Mouse (Mus musculus) frontal cortex, postnatal 14 days (tissue): ENCODE results near the gene H13.

Experiments used
- DNase-seq, 2 experiments: peaks; one replicate each; pipeline ENCODE4 v3.0.0; 2022; ENCODE audit warnings: low spot score in 2 of 2

H13 gene

DNA sequence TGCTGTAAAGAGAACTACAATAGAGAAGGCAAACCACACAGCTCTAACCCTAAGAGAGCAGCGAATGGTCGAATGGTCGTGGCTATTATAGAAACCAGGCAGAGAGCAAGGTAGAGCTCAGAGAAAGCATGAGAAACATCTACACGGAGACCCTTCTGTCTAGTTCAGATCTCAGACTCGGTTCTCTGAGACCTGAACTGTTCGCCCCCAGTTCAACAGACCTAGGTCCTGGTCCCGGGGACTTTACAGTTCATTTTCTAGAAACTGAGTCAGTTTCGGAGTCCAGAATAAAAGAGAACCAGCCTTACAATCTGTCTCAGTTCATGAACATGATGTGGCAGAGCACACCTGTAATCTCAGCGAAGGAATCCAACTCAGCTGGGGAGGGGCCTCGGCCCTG is 65.2 kb downstream of the H13 start:
- no peak for DNase-seq

DNA sequence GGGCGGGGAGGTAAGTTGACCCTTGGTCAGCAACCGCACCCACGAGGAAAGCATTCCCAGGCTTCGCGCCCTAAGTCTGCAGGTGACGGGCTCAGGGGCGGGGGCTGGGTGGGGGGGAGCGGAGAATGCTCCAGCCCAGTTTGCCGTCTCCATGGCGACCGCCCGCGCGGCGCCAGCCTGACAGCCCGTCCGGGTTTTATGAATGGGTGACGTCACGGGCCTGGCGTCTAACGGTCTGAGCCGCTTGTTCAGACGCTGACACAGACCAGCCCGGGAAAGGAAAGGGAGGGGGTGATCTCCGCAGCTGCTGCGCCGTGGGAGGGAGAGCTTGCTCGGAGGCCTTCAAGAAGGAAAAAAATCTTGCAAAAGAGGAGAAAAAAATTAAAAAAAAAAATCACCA is 65.7 kb downstream of the H13 start:
- DNase-seq = peak; percentile 90 to 91

DNA sequence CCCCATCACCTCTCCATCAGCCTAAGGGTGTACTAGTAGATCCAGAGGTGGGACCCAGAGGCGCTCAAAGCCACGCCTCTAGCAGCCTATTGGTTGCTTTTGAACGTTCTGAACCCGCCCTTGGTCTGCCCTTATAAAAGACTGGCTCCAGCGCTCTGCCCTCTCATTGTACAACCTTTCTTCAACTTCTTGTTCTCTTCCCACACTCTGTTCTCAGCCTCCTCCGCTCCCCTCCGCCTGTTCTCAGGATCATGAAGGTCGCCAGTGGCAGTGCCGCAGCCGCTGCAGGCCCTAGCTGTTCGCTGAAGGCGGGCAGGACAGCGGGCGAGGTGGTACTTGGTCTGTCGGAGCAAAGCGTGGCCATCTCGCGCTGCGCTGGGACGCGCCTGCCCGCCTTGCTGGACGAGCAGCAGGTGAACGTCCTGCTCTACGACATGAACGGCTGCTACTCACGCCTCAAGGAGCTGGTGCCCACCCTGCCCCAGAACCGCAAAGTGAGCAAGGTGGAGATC is 66.9 kb downstream of the H13 start, which contains the start of gene Id1:
TSS of gene Id1 (plus strand) at position 162 of the 512 bp plus-strand sequence.
- peak; percentile 56 to 57 for DNase-seq

DNA sequence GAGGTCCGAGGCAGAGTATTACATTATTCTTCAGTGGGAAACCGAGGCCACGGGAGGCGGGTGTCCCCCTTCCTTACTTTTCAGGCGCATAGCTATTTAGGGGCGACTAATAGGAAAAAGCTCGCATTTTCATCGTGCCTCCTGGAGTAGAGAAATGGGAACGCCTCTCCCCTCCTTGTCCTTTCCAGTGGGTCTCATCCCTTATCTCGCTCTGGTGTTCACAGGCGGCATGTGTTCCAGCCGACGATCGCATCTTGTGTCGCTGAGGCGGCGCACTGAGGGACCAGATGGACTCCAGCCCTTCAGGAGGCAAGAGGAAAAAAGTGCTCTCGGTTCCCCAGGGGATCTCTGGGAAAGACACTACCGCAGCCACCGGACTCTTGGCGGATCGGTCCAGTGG is 67.5 kb downstream of the H13 start:
- no peak for DNase-seq

DNA sequence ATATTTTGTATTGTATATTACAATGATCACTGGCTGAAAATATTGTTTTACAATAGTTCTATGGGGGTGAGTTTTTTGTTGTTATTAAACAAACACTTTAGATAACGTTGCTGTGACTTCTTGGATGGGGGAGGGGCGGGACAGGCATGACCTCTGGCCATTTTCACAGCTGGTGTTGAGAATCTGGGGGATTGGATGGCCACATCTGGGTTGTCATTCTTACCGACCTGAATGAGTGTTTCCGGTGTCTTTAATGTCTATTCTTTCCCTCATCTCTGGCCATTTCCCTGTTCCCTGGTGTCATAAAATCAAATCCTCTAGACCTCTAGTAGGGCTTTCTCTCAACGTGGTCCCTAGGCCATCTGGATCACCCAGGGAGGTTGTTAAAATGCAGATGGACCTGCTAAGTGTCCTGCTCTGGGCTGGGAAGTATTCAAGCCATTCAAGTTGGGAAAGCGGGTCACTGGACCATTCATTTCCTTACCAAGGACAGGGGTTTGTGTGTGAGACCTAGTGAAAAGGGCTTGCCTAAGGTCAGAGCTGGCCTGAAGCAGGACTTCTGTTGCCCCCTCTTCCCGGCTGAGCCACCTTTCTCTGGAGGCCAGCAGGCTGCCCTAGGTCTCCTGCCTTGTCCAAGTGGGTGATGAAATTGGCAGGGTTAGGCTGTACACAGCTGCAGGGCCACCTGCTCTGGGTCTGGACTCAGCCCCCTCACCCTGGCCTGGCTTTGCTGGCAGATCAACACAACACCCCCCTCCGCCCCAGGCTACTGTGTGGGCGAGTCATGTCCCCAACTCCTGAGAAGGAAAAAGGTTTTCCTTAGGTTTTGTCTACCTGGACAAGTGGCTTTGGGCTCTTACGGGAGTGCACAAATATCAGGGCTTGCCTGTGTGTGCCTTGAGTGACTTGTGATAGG is 68.3 kb downstream of the H13 start:
- no peak for DNase-seq

DNA sequence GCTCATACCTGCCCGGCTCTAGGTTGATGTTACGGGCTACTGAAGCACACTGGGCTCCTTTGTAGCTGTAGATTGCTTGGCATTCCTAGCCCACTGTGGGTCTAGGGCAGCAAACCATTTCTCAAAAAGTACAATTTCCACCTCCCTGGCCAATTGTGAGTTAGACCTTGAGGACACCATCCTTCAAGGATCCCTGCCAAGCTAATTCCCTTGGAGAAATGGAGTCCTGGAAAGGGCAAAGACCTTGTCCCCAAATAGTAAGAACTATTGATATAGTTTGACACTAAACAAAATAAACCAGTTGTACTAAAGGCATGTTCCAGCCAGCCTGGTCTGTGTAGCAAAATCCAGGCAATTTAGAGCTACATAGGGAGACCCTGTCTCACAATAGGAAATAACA is 69.1 kb downstream of the H13 start:
- DNase-seq = no peak

DNA sequence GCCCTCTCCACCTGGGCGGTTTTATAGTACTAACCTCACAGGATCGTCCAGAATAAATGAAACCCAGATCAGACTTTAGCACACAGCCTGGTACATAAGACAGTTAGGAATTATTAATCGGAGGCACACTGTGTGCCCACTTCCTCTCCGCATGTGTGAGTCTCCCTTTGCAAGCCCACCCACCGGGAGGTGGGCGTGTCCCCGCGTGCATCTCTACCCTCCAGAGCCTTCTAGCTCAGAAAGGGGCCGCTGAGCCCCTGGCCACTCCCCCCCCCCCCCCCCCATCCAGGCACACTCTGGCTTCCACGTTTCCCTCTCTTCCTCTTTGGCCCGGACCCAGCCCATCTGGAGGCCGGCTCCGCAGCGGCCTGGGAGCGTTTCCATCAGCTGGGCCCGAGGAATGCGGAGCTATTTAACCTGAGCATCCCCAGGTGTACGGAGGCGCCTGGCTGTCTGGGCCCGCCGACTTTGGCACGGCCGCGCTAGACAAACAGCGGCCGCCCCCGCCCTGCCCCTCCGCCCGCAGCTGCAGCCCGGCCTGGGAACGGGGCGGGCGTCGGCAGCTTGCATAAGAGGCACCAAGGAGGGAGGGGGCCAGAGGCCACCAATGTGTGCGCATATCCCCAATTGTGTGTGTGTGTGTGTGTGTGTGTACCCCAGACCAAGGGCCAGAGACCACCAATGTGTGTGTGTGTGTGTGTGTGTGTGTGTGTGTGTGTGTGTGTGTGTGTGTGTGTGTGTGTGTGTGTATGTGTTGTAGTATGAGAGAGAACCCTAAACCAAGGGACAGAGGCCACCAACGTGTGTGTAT is 70.0 kb downstream of the H13 start:
- no peak for DNase-seq

DNA sequence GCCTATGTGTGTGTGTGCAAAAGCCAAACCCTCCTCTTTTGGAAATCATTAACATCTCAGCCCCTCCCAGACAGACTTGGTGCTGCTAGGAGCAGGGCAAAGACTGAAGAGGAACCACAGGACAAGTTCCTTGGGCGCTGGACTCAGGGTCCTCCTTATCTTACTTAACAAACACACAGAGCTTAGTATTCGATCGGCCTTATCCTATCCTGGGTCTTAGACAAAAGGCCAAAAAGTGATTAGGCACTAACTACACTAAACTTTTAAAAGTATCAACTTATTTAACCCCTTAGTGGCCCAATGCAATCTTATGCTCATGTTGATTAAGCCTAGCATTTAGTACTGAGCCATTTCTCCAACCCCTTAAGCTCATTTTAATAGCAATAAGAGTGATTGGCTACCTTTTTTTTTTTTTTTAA is 70.6 kb downstream of the H13 start:
- no peak for DNase-seq

DNA sequence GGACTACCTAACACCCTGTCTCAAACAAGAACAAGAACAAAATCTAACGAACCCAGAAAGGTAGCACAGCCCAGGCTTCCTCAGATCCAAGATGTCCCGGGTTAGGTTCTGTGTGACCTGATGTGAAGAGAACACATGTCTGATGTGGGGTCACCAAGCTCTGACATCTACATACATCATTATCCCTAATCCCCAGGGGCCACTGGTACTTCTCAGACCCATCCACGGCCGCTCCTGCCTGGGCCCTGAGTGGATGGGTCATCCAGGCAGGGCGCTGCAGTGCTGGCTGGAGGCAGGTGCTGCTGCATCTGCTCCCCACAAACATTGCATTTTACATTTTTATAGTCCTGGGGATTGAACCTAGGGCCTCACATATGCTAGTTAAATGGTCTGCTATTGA is 71.2 kb downstream of the H13 start:
- no peak for DNase-seq

DNA sequence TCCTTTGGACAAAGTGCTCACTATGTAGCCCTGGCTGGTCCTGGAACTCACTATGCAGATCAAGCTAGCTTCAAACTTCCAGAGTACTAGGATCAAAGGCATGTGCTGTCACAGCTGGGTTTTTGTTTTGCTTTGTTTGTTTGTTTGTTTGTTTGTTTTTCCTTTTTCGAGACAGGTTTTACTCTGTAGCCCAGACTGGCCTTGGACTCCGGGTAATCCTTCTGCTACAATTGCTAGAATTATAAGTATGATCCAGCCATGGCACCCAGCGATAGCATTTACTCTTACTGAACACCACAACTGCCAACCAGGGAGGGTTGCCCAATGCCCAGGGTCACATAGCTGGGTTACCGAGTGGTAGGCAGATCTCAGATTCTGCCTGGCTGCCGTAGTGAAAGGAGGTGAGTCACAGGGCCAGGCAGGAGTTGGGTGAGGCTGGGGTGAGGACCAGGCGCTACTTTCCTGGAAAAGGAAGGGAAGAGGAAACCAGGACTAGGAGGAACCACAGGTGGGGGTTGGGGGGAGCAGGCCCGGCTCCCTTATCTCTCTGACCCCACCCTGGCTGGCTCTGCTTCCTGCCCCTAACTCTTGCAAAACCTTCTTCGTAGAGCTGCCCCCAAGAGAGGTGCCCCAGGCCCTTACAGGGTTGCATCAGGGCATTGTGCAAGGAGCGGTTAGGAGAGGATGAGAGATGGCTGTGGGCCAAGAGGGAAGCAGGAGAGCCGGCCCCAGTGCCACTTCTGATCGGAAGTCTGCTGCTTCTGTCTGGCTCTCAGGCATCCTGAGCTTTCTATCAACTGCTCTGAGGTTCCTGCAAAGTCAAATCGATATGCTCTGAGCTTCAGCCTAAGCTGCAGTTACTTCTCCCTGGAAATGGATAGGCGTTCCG is 72.1 kb downstream of the H13 start:
- no peak for DNase-seq

DNA sequence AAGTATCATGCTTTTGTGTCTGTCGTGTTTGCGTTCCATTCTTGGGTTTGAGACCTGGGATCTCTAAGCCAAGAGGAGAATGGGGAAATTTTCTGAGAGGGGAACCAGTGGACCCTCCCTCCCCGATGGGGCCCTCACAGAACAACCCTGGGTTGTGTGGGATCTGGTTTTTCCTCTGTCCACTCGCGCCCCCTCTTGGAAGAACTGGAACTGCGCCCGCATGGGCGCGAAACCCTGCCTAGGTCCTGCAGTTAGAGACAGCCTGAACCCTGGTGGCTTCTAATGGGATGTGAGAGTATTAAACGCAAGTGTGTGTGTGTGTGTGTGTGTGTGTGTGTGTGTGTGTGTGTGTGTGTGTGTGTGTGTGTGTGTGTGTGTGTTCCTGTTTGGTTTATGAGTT is 73.2 kb downstream of the H13 start:
- DNase-seq = no peak

DNA sequence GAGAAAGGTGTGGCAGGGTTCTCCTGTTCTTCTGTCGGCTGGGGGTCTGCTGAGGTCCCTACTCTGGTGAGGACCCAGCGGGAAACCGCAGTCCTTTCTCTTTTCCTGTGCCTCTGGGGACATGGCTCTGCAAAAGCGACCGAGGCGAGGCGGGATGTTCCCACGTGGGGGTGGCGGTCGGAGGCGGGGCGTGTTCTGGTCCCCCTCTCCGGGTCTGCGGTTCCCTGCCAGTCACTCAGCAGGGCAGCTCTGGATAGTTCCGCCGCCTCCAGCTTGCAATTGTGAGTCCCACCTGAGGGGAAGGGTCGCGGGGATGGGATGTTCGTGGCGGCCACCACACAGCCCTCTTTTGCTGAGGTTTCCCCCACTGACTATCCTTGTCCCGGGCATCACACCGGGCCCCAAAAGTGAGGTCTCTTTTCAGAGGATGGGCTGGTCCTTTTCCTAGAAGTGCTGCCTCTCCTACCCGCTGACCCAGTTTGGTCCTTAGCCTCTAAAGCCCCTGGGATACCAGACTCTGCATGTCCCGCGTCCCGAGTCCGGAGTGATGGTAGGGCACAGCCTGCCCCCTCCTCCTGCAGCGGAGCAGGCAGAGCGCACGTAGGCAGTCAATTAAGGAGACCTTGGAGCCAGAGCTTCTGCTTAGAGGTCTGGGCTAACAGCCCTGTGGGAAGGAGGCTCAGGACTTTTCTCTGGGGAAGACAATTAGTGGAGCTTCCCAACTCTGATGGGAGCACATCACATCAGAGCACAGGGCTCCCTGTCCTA is 84.9 kb downstream of the H13 start, which contains the start of gene Cox4i2:
TSS of gene Cox4i2 (plus strand) at position 230 of the 768 bp plus-strand sequence.
- DNase-seq = no peak

DNA sequence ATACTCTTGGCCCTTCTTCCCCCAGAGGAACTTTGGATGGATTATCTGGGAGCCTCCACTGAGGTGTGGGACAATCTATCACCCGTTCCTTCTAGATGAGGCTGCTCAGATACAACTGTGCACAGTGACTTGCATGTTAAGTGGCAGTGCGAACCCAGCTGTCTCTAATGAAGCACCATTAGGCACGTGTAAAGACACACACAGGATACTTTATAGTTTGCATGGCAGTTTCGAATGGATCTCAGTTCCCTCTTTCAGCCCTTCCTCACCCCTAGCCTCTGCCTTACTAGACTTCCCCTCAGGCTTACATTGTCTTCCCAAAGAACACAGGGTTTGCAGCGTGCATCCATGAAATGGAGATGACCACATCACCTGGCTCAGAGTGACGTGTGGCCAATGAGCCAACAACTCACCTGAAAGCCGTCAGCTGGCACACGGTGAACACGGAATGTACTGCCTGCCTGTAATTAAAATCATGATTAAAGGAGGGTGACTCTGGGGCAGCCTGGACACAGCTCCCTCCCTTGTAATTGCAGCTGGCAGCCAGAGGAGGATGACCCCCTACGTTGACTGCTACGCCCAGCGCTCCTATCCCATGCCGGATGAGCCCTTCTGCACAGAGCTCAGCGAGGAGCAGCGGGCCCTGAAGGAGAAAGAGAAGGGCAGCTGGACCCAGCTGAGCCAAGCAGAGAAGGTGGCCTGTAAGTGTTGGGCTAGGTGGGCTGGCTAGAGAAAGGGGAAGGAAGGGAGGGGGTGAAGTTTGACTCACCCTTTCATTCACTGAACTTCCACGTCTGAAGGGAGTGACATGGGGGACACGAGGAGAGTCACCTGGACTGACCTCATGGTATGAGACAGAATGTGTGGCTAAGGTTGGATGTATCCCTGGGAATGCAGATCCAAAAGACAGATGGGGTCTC is 87.5 kb downstream of the H13 start:
- DNase-seq = no peak

DNA sequence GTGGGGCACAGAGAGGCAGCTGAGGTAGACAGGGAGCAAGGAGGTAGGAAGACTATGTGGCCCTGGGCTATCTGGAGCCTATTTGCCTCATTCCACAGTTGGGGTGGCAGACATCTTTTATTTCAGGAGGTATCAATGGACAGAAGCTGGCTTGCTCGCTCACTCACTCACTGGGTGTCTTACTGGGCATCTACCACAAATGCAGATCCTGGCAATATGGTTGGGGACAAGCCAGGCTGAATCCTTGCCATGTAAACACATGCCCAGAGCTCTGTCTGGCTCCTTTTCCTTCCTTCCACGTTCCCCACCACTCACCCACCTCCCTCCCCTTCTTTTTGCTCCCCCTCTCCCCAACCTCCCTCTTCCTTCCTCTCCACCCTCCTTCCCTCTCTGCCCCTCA is 88.2 kb downstream of the H13 start:
- DNase-seq = no peak
